ENCODE assay signal across 11 mouse cellular contexts in the genomic region with DNA sequence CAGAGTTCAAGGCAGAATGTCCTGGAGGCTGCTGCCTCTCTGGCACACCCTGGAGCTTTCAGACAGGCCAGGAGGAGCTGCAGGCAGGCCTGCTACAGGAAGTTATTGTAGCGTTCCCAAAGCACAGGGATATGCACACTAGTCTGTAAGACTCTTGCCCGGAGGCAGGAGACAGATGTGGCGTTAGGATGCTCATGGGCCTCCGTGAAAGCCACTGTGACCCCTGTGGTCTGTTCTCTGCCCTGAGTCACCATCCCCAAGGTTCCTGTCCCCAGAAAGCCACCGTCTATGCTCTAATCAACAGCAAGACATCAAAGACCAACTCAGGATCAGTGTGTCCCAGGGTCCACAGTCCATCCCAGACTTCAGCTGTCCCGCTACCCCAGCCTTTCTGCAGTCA. TPM values are rescaled to one million over a fixed set of nuclear protein-coding genes. Genes with fewer than 3 reads are reported as not detected.
DNase-seq lines count a peak whose midpoint lies in the region; ATAC-seq and TF ChIP-seq lines count a peak whose summit lies in the region.
"Had no signal": no experiment of that assay in that cellular context is flagged by ENCODE, and none has a peak within 500 bp of the region (broad histone marks: within the 10 kb centered on the region; RNA-seq: fewer than 3 reads in every experiment).

No protein-coding gene starts in this region.

- H3K4me3 ChIP-seq in forebrain, embryonic 13.5 days: no peak overlapping the region
- H3K4me3 ChIP-seq in forebrain, embryonic 10.5 days: no peak overlapping the region
- H3K4me3 ChIP-seq in kidney, postnatal 0 days (replicated peaks; ENCODE audit: low read depth, low read length): no peak overlapping the region
- H3K4me3 ChIP-seq in embryonic facial prominence, embryonic 10.5 days: peak overlapping the region; percentile 26; the same call in 1 of the 2 replicates
- peak overlapping the region; percentile 88 for H3K4me3 ChIP-seq in liver, embryonic 12.5 days

- no peak for TF ChIP-seq CTCF in kidney, postnatal 0 days (IDR thresholded peaks at IDR 0.05; ENCODE audit: low read depth)

- peaks cover 38% of the 10 kb centered on the region for H3K36me3 ChIP-seq in forebrain, embryonic 13.5 days (ENCODE audit: poor library complexity, severe bottlenecking)
- peaks cover 69% of the 10 kb centered on the region for H3K36me3 ChIP-seq in forebrain, embryonic 10.5 days (replicated peaks)
- 0 out of 2 replicates have a peak, but pooled peaks cover 6% of the 10 kb centered on the region for H3K36me3 ChIP-seq in kidney, postnatal 0 days (ENCODE audit: insufficient read depth, low read length)
- H3K36me3 ChIP-seq in embryonic facial prominence, embryonic 10.5 days (replicated peaks): peaks cover 67% of the 10 kb centered on the region
- peaks cover 63% of the 10 kb centered on the region for H3K36me3 ChIP-seq in liver, embryonic 12.5 days

- no peak overlapping the region for H3K27ac ChIP-seq in forebrain, embryonic 13.5 days
- H3K27ac ChIP-seq in forebrain, embryonic 10.5 days: no peak overlapping the region
- no peak overlapping the region for H3K27ac ChIP-seq in kidney, postnatal 0 days
- H3K27ac ChIP-seq in embryonic facial prominence, embryonic 10.5 days (replicated peaks): no peak overlapping the region
- H3K27ac ChIP-seq in liver, embryonic 12.5 days: peak overlapping the region; percentile 46

- H3K27me3 ChIP-seq in forebrain, embryonic 13.5 days: no peaks in the 10 kb centered on the region
- H3K27me3 ChIP-seq in forebrain, embryonic 10.5 days (ENCODE audit: poor library complexity, severe bottlenecking): no peaks in the 10 kb centered on the region
- no peaks in the 10 kb centered on the region for H3K27me3 ChIP-seq in kidney, postnatal 0 days (ENCODE audit: insufficient read depth, low read length)
- H3K27me3 ChIP-seq in embryonic facial prominence, embryonic 10.5 days (replicated peaks; ENCODE audit: low read depth, poor library complexity, severe bottlenecking): no peaks in the 10 kb centered on the region
- H3K27me3 ChIP-seq in liver, embryonic 12.5 days (replicated peaks): no peaks in the 10 kb centered on the region

- 71% methylated on average over 6 of the region's 6 CpGs for WGBS in forebrain, embryonic 13.5 days
- WGBS in forebrain, embryonic 10.5 days: 84% methylated on average over 6 of the region's 6 CpGs
- 58% methylated on average over 6 of the region's 6 CpGs for WGBS in kidney, postnatal 0 days
- WGBS in embryonic facial prominence, embryonic 10.5 days: 51% methylated on average over 6 of the region's 6 CpGs
- WGBS in liver, embryonic 12.5 days (ENCODE audit: insufficient replicate concordance): 58% methylated on average over 6 of the region's 6 CpGs

- H3K9me3 ChIP-seq in forebrain, embryonic 13.5 days (replicated peaks): no peaks in the 10 kb centered on the region
- no peaks in the 10 kb centered on the region for H3K9me3 ChIP-seq in forebrain, embryonic 10.5 days
- H3K9me3 ChIP-seq in kidney, postnatal 0 days (replicated peaks; ENCODE audit: low read length): no peaks in the 10 kb centered on the region
- H3K9me3 ChIP-seq in embryonic facial prominence, embryonic 10.5 days: no peaks in the 10 kb centered on the region
- H3K9me3 ChIP-seq in liver, embryonic 12.5 days (replicated peaks): no peaks in the 10 kb centered on the region

- H3K4me2 ChIP-seq in forebrain, embryonic 13.5 days: 0 out of 2 replicates have a peak overlapping the region, but pooled peaks have one; percentile 0
- H3K4me2 ChIP-seq in kidney, postnatal 0 days (ENCODE audit: low read length): peak overlapping the region; percentile 85
- peak overlapping the region; percentile 88 for H3K4me2 ChIP-seq in liver, embryonic 12.5 days

- intact Hi-C loops in left cerebral cortex, postnatal 14 days (cut with DNase I): no loop called here

- no peak for DNase-seq in forebrain, embryonic 10.5 days (ENCODE audit: extremely low spot score, low spot score)
- no peak for DNase-seq in kidney, postnatal 0 days (ENCODE audit: low spot score)
- DNase-seq in kidney, adult 11 months: no peak
- DNase-seq in embryonic facial prominence, embryonic 10.5 days (ENCODE audit: low spot score): no peak
- no peak for DNase-seq in layer of hippocampus, adult 8-10 months (ENCODE audit: low spot score in 2 of 2)
- DNase-seq in left cerebral cortex, postnatal 14 days (ENCODE audit: low spot score in 2 of 2): no peak
- DNase-seq: cerebellum, adult 9-11 months; gastrocnemius, postnatal 36 days had no signal

- H3K9ac ChIP-seq in forebrain, embryonic 13.5 days: peak overlapping the region; percentile 31; the same call in 1 of the 2 replicates
- H3K9ac ChIP-seq in kidney, postnatal 0 days (ENCODE audit: low read depth, low read length): no peak overlapping the region
- H3K9ac ChIP-seq in liver, embryonic 12.5 days: peak overlapping the region; percentile 97

- ATAC-seq in forebrain, embryonic 13.5 days: no peak
- ATAC-seq in kidney, postnatal 0 days (replicated peaks; ENCODE audit: low FRiP score, low read depth): no peak
- no peak for ATAC-seq in liver, embryonic 12.5 days
- ATAC-seq: midbrain, embryonic 16.5 days had no signal

- peaks cover 36% of the 10 kb centered on the region for H3K4me1 ChIP-seq in forebrain, embryonic 13.5 days
- peaks cover 37% of the 10 kb centered on the region for H3K4me1 ChIP-seq in forebrain, embryonic 10.5 days
- H3K4me1 ChIP-seq in kidney, postnatal 0 days (replicated peaks; ENCODE audit: insufficient read depth, low read length): 0 out of 2 replicates have a peak, but pooled peaks cover 3% of the 10 kb centered on the region
- peaks cover 49% of the 10 kb centered on the region for H3K4me1 ChIP-seq in embryonic facial prominence, embryonic 10.5 days
- H3K4me1 ChIP-seq in liver, embryonic 12.5 days: peaks cover 76% of the 10 kb centered on the region

RNA-seq across cellular contexts. Expression of a gene that starts 3.5 kb away (rescaled TPM):
- polyA plus RNA-seq in forebrain, embryonic 13.5 days (2015; fragmentation: Nextera tagmentation; extraction: Ambion mirVana): 92.3 and 95.1 TPM in 2 replicates
- 106 and 110 TPM in 2 replicates for polyA plus RNA-seq in forebrain, embryonic 10.5 days (2016; fragmentation: Nextera tagmentation; extraction: Ambion mirVana)
- 85.6 and 104 TPM in 2 replicates for polyA plus RNA-seq in kidney, postnatal 0 days (2015; fragmentation: Nextera tagmentation; extraction: Ambion mirVana)
- 120 and 127 TPM in 2 replicates for polyA plus RNA-seq in embryonic facial prominence, embryonic 10.5 days (2016; fragmentation: Nextera tagmentation; extraction: Ambion mirVana)
- polyA plus RNA-seq in liver, embryonic 12.5 days (2016; fragmentation: Nextera tagmentation; extraction: Ambion mirVana): 84.2 and 84.3 TPM in 2 replicates
- total RNA-seq in layer of hippocampus, adult 8-10 months (2022): 1 to 10 TPM; 3.7 to 6.5 (median 5.1) TPM
- 1 to 10 TPM; 5.8 to 6.7 TPM for total RNA-seq in left cerebral cortex, postnatal 14 days (2021)

Comparison
In these comparisons a context has a peak if more than half of its experiments do, and no peak if none do; other contexts are left out.
1. H3K4me2 ChIP-seq: peak in every context shown above with its lines; median percentile 88 in liver, embryonic 12.5 days; 85 in kidney, postnatal 0 days; 0 in forebrain, embryonic 13.5 days.
2. H3K4me3 ChIP-seq: peak in embryonic facial prominence, embryonic 10.5 days (single experiment) and liver, embryonic 12.5 days (single experiment); none in forebrain, embryonic 13.5 days (single experiment), forebrain, embryonic 10.5 days (single experiment) and kidney, postnatal 0 days (single experiment).